Mouse (Mus musculus): ENCODE data around the gene Ppp1r10. TPM values are rescaled to one million over a fixed set of nuclear protein-coding genes. Genes with fewer than 3 reads are reported as not detected.

Ppp1r10 gene
- polyA plus RNA-seq, 1 experiment from 2014 or later, result 34.3 TPM

DNA sequence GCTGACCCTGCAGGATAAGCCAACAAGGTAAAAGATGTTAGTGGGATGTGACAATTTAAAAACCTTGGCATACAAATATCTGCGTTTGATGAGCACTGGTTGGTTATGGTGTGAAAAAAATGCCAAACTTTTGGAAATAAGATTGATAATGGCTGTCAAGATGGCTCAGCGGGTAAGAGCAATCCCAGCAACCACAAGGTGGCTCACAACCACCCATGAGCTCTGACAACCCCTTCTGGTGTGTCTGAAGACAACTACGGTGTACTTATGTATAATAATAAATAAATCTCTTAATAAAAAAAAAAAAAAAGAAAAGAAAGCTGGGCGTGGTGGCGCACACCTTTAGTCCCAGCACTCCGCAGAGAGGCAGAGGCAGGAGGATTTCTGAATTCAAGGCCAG lies 1.3 kb upstream of the Ppp1r10 start:
- peak overlapping the region; percentile 82 for H3K4me3 ChIP-seq (replicated peaks; ENCODE audit: low read length)
- 71% methylated on average over 6 of the region's 6 CpGs for WGBS

GRCm38 (mm10) chr17:35915538-35916296 lies 517 bp upstream of the Ppp1r10 start:
- H3K27me3 ChIP-seq (ENCODE audit: control insufficient read depth, insufficient read depth, low read length), result no peaks in the 10 kb centered on the region
- H3K36me3 ChIP-seq (ENCODE audit: control insufficient read depth, insufficient read depth, low read length), result peaks cover 18% of the 10 kb centered on the region; the same call in 1 of the 2 replicates
- WGBS, result 2% methylated on average over 28 of the region's 28 CpGs
- ATAC-seq (ENCODE audit: insufficient read depth, low FRiP score), result no peak
- peak overlapping the region; percentile 95 for H3K9ac ChIP-seq (ENCODE audit: low read length)
- peak overlapping the region; percentile 88 for H3K4me2 ChIP-seq (ENCODE audit: low read depth, low read length)
- H3K4me1 ChIP-seq (ENCODE audit: control insufficient read depth, insufficient read depth, low read length), result peaks cover 21% of the 10 kb centered on the region
- H3K27ac ChIP-seq (ENCODE audit: low read length), result peak overlapping the region; percentile 99
- peak overlapping the region; percentile 82 for H3K4me3 ChIP-seq (replicated peaks; ENCODE audit: low read length)
- H3K9me3 ChIP-seq (replicated peaks; ENCODE audit: control insufficient read depth, low read length), result no peaks in the 10 kb centered on the region

More for the DNA sequence above, 1.3 kb upstream of the Ppp1r10 start:
- ATAC-seq (ENCODE audit: insufficient read depth, low FRiP score), result no peak
- no peaks in the 10 kb centered on the region for H3K9me3 ChIP-seq (replicated peaks; ENCODE audit: control insufficient read depth, low read length)
- no peak overlapping the region for H3K27ac ChIP-seq (ENCODE audit: low read length)
- H3K36me3 ChIP-seq (ENCODE audit: control insufficient read depth, insufficient read depth, low read length), result peaks cover 18% of the 10 kb centered on the region; the same call in 1 of the 2 replicates
- H3K4me1 ChIP-seq (ENCODE audit: control insufficient read depth, insufficient read depth, low read length), result peaks cover 16% of the 10 kb centered on the region
- no peaks in the 10 kb centered on the region for H3K27me3 ChIP-seq (ENCODE audit: control insufficient read depth, insufficient read depth, low read length)
- peak overlapping the region; percentile 95; the same call in 1 of the 2 replicates for H3K9ac ChIP-seq (ENCODE audit: low read length)
- H3K4me2 ChIP-seq (ENCODE audit: low read depth, low read length), result peak overlapping the region; percentile 88; the same call in 1 of the 2 replicates

GRCm38 (mm10) chr17:35917143-35917462 lies 869 bp downstream of the Ppp1r10 start:
- ATAC-seq (ENCODE audit: insufficient read depth, low FRiP score), result no peak
- H3K4me3 ChIP-seq (replicated peaks; ENCODE audit: low read length), result peak overlapping the region; percentile 82
- WGBS, result 0% methylated on average over 8 of the region's 8 CpGs
- peaks cover 18% of the 10 kb centered on the region; the same call in 1 of the 2 replicates for H3K36me3 ChIP-seq (ENCODE audit: control insufficient read depth, insufficient read depth, low read length)
- peak overlapping the region; percentile 87 for H3K4me2 ChIP-seq (ENCODE audit: low read depth, low read length)
- H3K4me1 ChIP-seq (ENCODE audit: control insufficient read depth, insufficient read depth, low read length), result peaks cover 26% of the 10 kb centered on the region
- peak overlapping the region; percentile 99 for H3K27ac ChIP-seq (ENCODE audit: low read length)
- peak overlapping the region; percentile 95 for H3K9ac ChIP-seq (ENCODE audit: low read length)
- H3K27me3 ChIP-seq (ENCODE audit: control insufficient read depth, insufficient read depth, low read length), result no peaks in the 10 kb centered on the region
- no peaks in the 10 kb centered on the region for H3K9me3 ChIP-seq (replicated peaks; ENCODE audit: control insufficient read depth, low read length)

GRCm38 (mm10) chr17:35917463-35918251 lies 1.4 kb downstream of the Ppp1r10 start:
- Histone ChIP-seq H3K9ac (ENCODE audit: low read length) (peak overlapping the region; percentile 95), H3K27me3 (ENCODE audit: control insufficient read depth, insufficient read depth, low read length) (no peaks in the 10 kb centered on the region), H3K36me3 (ENCODE audit: control insufficient read depth, insufficient read depth, low read length) (peaks cover 13% of the 10 kb centered on the region; the same call in 1 of the 2 replicates), H3K4me3 (replicated peaks; ENCODE audit: low read length) (peak overlapping the region; percentile 82), H3K27ac (ENCODE audit: low read length) (peak overlapping the region; percentile 99), H3K4me2 (ENCODE audit: low read depth, low read length) (peak overlapping the region; percentile 87), H3K4me1 (ENCODE audit: control insufficient read depth, insufficient read depth, low read length) (peaks cover 26% of the 10 kb centered on the region), H3K9me3 (replicated peaks; ENCODE audit: control insufficient read depth, low read length) (no peaks in the 10 kb centered on the region)
- no peak for ATAC-seq (ENCODE audit: insufficient read depth, low FRiP score)
- 0% methylated on average over 13 of the region's 13 CpGs for WGBS

DNA sequence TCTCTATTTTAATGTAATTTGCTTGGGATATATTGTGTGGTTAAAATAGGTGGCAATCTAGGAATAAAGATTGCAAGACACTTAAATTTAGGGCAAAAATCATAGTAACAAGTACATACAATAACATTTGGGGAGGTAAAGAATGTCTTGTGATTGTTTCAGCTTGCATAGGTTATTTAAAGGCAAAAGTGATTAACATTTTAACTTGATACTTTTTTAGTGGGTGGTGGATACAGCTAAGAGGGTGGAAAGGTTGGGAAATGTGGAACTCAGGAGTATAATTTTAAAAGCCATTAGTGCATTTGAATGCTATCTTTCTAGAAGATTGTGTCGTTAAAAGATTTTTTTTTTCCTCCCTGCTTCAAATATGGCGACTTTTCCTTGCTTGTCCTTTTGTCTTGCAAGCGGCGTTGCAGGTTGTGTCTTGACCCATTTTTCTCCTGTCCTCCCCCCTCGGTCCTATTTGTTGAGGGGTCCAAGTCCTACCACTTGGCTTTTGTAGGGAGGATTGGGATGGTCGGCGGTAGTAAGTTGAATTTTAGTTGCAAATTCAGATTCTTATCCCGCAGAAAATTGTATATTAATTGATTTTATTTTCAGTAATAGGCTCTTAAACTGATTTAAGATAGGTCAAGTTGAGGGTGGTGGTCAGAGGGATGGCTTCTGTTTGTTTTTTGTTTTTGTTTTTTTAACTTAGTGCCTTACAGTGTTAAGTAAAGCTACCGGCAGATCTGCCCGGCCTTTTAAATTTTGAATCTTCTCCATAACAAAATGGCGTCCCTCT lies 2.2 kb downstream of the Ppp1r10 start:
- no peaks in the 10 kb centered on the region for H3K27me3 ChIP-seq (ENCODE audit: control insufficient read depth, insufficient read depth, low read length)
- H3K9ac ChIP-seq (ENCODE audit: low read length), result peak overlapping the region; percentile 95
- peaks cover 26% of the 10 kb centered on the region for H3K4me1 ChIP-seq (ENCODE audit: control insufficient read depth, insufficient read depth, low read length)
- H3K9me3 ChIP-seq (replicated peaks; ENCODE audit: control insufficient read depth, low read length), result no peaks in the 10 kb centered on the region
- ATAC-seq (ENCODE audit: insufficient read depth, low FRiP score), result no peak
- WGBS, result under 1% methylated on average over 11 of the region's 11 CpGs
- H3K4me3 ChIP-seq (replicated peaks; ENCODE audit: low read length), result peak overlapping the region; percentile 82
- 0 out of 2 replicates have a peak, but pooled peaks cover 7% of the 10 kb centered on the region for H3K36me3 ChIP-seq (ENCODE audit: control insufficient read depth, insufficient read depth, low read length)
- H3K27ac ChIP-seq (ENCODE audit: low read length), result peak overlapping the region; percentile 99
- peak overlapping the region; percentile 87 for H3K4me2 ChIP-seq (ENCODE audit: low read depth, low read length)

DNA sequence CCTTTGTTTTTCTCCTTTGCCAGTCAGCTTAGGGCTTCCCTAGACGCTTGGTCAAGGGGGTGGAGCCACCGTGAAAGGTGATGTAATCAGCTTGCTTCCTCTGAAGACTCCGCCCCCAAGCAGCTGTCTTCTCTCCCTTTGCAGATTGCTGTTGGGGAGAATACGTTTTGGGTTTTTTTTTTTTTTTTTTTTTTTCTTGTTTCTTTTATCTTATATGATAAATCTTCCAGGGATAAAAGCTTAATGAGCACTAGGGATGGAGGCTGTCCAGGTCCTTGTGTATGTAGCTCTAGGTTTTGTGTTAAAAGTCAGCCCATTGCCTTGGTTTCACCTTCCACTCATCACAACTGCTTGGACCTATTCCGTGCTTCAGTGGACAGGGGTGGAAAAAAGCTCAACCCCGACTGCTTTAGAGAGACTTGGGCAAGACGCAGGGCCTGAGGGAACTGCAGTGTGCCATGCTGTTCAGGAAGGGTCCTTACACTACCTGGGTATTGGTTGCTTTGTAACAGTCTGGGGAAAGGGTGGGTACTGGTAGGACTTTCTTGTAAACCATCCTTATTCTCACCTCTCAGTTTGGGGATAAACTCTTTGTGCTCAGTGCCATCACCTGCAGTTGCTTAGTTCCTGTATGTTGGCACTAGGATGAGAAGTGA lies 3.0 kb downstream of the Ppp1r10 start:
- peak overlapping the region; percentile 87 for H3K4me2 ChIP-seq (ENCODE audit: low read depth, low read length)
- peak overlapping the region; percentile 82 for H3K9ac ChIP-seq (ENCODE audit: low read length)
- no peaks in the 10 kb centered on the region for H3K27me3 ChIP-seq (ENCODE audit: control insufficient read depth, insufficient read depth, low read length)
- peaks cover 11% of the 10 kb centered on the region; the same call in 1 of the 2 replicates for H3K36me3 ChIP-seq (ENCODE audit: control insufficient read depth, insufficient read depth, low read length)
- peak overlapping the region; percentile 99 for H3K27ac ChIP-seq (ENCODE audit: low read length)
- peak overlapping the region; percentile 82 for H3K4me3 ChIP-seq (replicated peaks; ENCODE audit: low read length)
- 7% methylated on average over 7 of the region's 7 CpGs for WGBS
- ATAC-seq (ENCODE audit: insufficient read depth, low FRiP score), result peak; percentile 42
- H3K4me1 ChIP-seq (ENCODE audit: control insufficient read depth, insufficient read depth, low read length), result peaks cover 26% of the 10 kb centered on the region
- H3K9me3 ChIP-seq (replicated peaks; ENCODE audit: control insufficient read depth, low read length), result no peaks in the 10 kb centered on the region

DNA sequence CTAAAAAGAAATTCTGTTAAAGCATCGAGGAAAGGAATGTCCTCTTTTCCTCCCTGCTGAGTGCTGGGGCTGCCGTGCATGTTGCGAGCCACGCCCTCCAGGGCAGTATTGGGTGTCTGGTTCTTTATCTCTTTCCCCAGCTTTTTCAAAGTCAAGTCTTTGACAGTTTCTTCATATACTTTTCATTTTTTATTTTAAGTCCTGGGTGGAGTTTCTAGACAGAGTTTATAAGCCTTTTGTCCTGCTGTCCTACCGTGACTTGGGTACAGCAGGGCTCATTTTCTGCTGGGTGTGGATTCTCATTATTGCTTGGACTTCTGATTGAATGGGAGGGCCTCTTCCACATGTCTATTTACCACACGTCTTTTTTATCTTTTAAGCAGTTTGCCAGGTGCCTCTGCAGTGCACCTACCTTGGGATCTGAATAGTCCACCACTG lies 3.6 kb downstream of the Ppp1r10 start:
- Histone ChIP-seq H3K27me3 (ENCODE audit: control insufficient read depth, insufficient read depth, low read length) (no peaks in the 10 kb centered on the region), H3K4me3 (replicated peaks; ENCODE audit: low read length) (peak overlapping the region; percentile 82), H3K27ac (ENCODE audit: low read length) (peak overlapping the region; percentile 99), H3K9me3 (replicated peaks; ENCODE audit: control insufficient read depth, low read length) (no peaks in the 10 kb centered on the region), H3K36me3 (ENCODE audit: control insufficient read depth, insufficient read depth, low read length) (peaks cover 12% of the 10 kb centered on the region; the same call in 1 of the 2 replicates), H3K9ac (ENCODE audit: low read length) (peak overlapping the region; percentile 62), H3K4me2 (ENCODE audit: low read depth, low read length) (peak overlapping the region; percentile 87), H3K4me1 (ENCODE audit: control insufficient read depth, insufficient read depth, low read length) (peaks cover 26% of the 10 kb centered on the region)
- WGBS, result 27% methylated on average over 6 of the region's 6 CpGs
- ATAC-seq (ENCODE audit: insufficient read depth, low FRiP score), result no peak

GRCm38 (mm10) chr17:35920384-35920783 lies 4.2 kb downstream of the Ppp1r10 start:
- Histone ChIP-seq H3K4me2 (ENCODE audit: low read depth, low read length) (peak overlapping the region; percentile 87; the same call in 1 of the 2 replicates), H3K4me3 (replicated peaks; ENCODE audit: low read length) (no peak overlapping the region; the same call in 1 of the 2 replicates), H3K27me3 (ENCODE audit: control insufficient read depth, insufficient read depth, low read length) (no peaks in the 10 kb centered on the region), H3K36me3 (ENCODE audit: control insufficient read depth, insufficient read depth, low read length) (peaks cover 16% of the 10 kb centered on the region; the same call in 1 of the 2 replicates), H3K9ac (ENCODE audit: low read length) (no peak overlapping the region; the same call in 1 of the 2 replicates), H3K9me3 (replicated peaks; ENCODE audit: control insufficient read depth, low read length) (no peaks in the 10 kb centered on the region), H3K27ac (ENCODE audit: low read length) (peak overlapping the region; percentile 99), H3K4me1 (ENCODE audit: control insufficient read depth, insufficient read depth, low read length) (peaks cover 23% of the 10 kb centered on the region)
- WGBS, result 60% methylated on average over 1 of the region's 1 CpGs
- no peak for ATAC-seq (ENCODE audit: insufficient read depth, low FRiP score)

All from stomach, embryonic 16.5 days (tissue).